Mouse (Mus musculus) brain, embryonic 14.5 days (tissue): ENCODE measurements around the gene Rnf146.

Source experiments
- CTCF ChIP-seq: fragments of 200-500 bp; IDR thresholded peaks from 2 replicates; pipeline ENCODE4 v1.5.1; 2012; ENCODE audit warnings: inconsistent platforms, mild to moderate bottlenecking, moderate library complexity, borderline replicate concordance; ENCODE audit not compliant: insufficient read depth, insufficient read length; ENCODE audit errors: extremely low read depth
- POLR2A ChIP-seq: fragments of 200-500 bp; IDR thresholded peaks from 2 replicates; pipeline ENCODE4 v1.6.1; 2012; ENCODE audit warnings: mild to moderate bottlenecking, inconsistent platforms, borderline replicate concordance; ENCODE audit not compliant: poor library complexity, insufficient read depth, insufficient read length, severe bottlenecking; ENCODE audit errors: extremely low read depth

- TF ChIP-seq CTCF (no peak), POLR2A (no peak)
Observed at GRCm38 (mm10) chr10:29346638-29347037, 15.6 kb downstream of the Rnf146 start.
